Mouse (Mus musculus): Measurements from ENCODE around the gene Thsd4. TPM values are rescaled to one million over a fixed set of nuclear protein-coding genes. Genes with fewer than 3 reads are reported as not detected.
"Not testable (repeated sequence)": the region's sequence is repeated elsewhere in the genome, so short reads cannot be mapped to it uniquely, and the experiment has no call there.

Thsd4 gene
- polyA plus RNA-seq, 1 experiment from 2014 or later, result 31.0 TPM

DNA sequence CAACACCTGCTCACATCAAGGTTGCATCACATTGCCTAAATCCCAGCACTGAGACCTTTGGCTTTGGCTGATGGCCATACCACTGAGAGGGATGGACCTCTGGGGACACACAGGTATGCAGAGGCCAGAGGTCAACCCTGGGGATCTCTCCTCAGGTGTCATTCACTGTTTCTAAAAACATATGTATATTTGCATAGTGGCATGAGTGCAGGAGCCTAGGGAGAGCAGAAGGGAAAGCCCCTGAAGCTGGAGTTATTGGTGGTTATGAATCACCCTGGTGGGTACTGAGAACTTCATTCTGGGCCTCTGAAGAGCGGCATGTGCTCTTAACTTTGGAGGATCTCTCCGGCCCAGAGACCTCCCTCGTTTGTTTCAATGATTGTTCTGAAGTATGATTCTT lies 235.5 kb downstream of the Thsd4 start:
- no peak for ATAC-seq (replicated peaks; ENCODE audit: low FRiP score)
- no peaks in the 10 kb centered on the region for H3K36me3 ChIP-seq
- no peak overlapping the region for H3K4me3 ChIP-seq (replicated peaks)
- H3K4me1 ChIP-seq, result peaks cover 25% of the 10 kb centered on the region
- H3K27me3 ChIP-seq, result no peaks in the 10 kb centered on the region
- 94% methylated on average over 3 of the region's 3 CpGs for WGBS
- H3K4me2 ChIP-seq, result no peak overlapping the region
- no peaks in the 10 kb centered on the region for H3K9me3 ChIP-seq (replicated peaks)
- no peak overlapping the region for H3K9ac ChIP-seq
- H3K27ac ChIP-seq, result no peak overlapping the region

DNA sequence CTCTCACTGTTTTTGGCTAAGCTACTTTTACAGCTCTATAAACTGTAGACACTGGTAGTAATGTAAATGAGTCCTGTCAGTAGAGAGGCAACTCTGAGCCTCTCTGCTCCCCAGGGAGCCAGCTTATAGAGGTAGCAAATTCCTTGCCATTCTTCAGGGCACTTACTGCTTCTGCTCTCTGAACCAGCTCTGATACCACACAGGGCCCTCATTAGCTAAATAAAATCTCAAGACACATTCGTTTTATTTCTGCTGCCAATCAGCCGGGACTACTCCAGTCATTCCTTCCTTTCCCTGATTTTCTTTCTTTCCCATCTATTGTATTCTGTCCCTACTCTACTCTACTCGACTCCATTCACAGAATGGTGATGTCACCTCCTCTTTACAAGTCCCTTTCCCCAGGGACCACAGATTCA lies 236.8 kb downstream of the Thsd4 start:
- Histone ChIP-seq H3K4me1 (peaks cover 28% of the 10 kb centered on the region), H3K4me2 (no peak overlapping the region), H3K9ac (no peak overlapping the region), H3K4me3 (replicated peaks) (no peak overlapping the region), H3K27ac (no peak overlapping the region), H3K36me3 (no peaks in the 10 kb centered on the region), H3K27me3 (no peaks in the 10 kb centered on the region), H3K9me3 (replicated peaks) (no peaks in the 10 kb centered on the region)
- ATAC-seq (replicated peaks; ENCODE audit: low FRiP score), result no peak
- WGBS, result 31% methylated on average over 3 of the region's 3 CpGs

DNA sequence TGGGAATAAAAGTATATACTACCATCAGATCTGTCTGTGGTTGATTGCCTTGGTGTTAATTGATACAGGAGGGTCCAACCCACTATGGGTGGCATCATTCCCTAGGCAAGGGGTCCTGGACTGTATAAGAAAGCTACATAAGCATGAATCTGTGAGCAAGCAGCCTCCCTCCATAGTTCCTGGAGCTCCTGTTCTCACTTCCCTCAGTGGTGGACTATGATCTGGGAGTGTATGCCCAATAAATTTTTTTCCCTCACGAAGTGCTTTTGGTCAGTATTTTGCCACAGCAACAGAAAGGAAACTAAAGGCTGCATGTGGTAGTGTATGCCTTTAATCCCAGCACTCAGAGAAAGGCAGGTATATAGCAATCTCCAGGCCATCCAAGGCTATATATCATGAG lies 237.5 kb downstream of the Thsd4 start:
- H3K4me2 ChIP-seq, result no peak overlapping the region
- H3K27ac ChIP-seq, result no peak overlapping the region
- H3K9ac ChIP-seq, result no peak overlapping the region
- no peaks in the 10 kb centered on the region for H3K27me3 ChIP-seq
- peaks cover 33% of the 10 kb centered on the region for H3K4me1 ChIP-seq
- H3K9me3 ChIP-seq (replicated peaks), result no peaks in the 10 kb centered on the region
- ATAC-seq (replicated peaks; ENCODE audit: low FRiP score), result no peak
- WGBS, result 76% methylated on average over 1 of the region's 1 CpGs
- no peaks in the 10 kb centered on the region for H3K36me3 ChIP-seq
- no peak overlapping the region for H3K4me3 ChIP-seq (replicated peaks)

DNA sequence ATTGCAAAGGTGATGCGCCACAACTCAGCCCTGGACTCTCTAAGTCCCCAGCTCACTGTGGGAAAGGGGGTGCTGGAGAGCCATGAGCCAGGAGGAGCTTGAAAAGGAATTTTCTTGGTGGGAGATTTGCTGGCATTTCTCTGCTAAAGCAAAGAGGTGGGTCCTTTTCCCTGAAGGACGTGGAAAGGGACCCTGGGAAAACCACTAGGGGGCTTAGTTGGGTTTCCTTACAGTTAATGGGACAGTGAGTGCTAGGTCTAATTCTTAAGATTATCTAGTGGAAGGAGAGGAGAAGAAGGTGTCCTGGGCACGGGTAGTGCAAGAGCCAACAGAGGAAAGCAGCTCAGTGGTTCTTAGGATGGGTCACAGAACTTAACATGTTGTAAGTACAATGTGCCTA lies 238.3 kb downstream of the Thsd4 start:
- no peak overlapping the region for H3K9ac ChIP-seq
- no peaks in the 10 kb centered on the region for H3K27me3 ChIP-seq
- no peaks in the 10 kb centered on the region for H3K36me3 ChIP-seq
- H3K9me3 ChIP-seq (replicated peaks), result no peaks in the 10 kb centered on the region
- WGBS, result 55% methylated on average over 3 of the region's 3 CpGs
- peaks cover 33% of the 10 kb centered on the region for H3K4me1 ChIP-seq
- no peak overlapping the region for H3K4me3 ChIP-seq (replicated peaks)
- ATAC-seq (replicated peaks; ENCODE audit: low FRiP score), result no peak
- no peak overlapping the region for H3K27ac ChIP-seq
- H3K4me2 ChIP-seq, result no peak overlapping the region

DNA sequence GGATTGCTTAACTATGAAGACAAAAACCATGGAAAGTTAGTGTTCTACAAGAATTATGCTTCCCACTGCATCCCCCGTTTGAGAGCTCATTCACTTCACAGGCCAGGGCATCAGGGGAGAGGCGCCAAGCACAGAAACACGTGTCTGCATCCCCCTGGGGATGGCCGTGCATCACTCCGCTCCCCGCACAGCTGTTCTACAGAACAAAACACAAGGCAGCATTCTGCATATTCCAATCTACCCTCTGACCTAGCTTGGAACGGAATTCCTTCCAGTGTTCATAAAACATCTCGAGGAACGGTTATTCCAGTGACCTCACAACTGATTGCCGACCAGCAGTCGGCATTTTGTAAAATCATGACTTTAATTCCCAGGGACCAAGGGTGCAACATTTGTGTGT lies 240.6 kb downstream of the Thsd4 start:
- H3K27me3 ChIP-seq, result no peaks in the 10 kb centered on the region
- 42% methylated on average over 11 of the region's 11 CpGs for WGBS

DNA sequence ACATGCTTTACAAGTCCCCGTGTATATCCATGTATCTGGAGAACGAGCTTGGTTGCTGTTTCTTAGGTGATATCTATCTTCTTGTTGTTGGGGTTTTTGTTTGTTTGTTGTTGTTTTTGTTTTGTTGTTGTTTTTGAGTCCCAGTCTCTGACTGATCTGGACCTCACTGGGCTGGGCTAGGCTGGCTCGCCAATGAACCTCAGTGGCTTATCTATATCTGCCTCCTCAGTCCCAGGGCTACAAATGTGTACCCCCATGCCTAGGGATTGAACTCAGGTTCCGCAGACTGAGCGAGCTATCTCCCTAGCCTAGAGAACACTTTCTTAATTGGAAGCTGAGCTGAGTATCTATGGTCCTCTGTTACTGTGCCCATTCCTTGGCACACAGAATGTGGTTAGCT lies 241.1 kb downstream of the Thsd4 start:
- Histone ChIP-seq H3K9me3 (replicated peaks) (no peaks in the 10 kb centered on the region), H3K27me3 (no peaks in the 10 kb centered on the region), H3K36me3 (no peaks in the 10 kb centered on the region), H3K4me2 (no peak overlapping the region), H3K4me3 (replicated peaks) (no peak overlapping the region), H3K9ac (no peak overlapping the region), H3K4me1 (peaks cover 54% of the 10 kb centered on the region), H3K27ac (peak overlapping the region; percentile 78; the same call in 1 of the 2 replicates)
- no peak for ATAC-seq (replicated peaks; ENCODE audit: low FRiP score)
- WGBS, result 88% methylated on average over 5 of the region's 5 CpGs

More for the DNA sequence above, 240.6 kb downstream of the Thsd4 start:
- H3K9ac ChIP-seq, result no peak overlapping the region
- H3K4me2 ChIP-seq, result 0 out of 2 replicates have a peak overlapping the region, but pooled peaks have one; percentile 3
- H3K4me3 ChIP-seq (replicated peaks), result no peak overlapping the region
- no peaks in the 10 kb centered on the region for H3K36me3 ChIP-seq
- H3K27ac ChIP-seq, result peak overlapping the region; percentile 78
- H3K4me1 ChIP-seq, result peaks cover 49% of the 10 kb centered on the region
- H3K9me3 ChIP-seq (replicated peaks), result no peaks in the 10 kb centered on the region
- ATAC-seq (replicated peaks; ENCODE audit: low FRiP score), result peak; percentile 57; the same call in 1 of the 2 replicates

DNA sequence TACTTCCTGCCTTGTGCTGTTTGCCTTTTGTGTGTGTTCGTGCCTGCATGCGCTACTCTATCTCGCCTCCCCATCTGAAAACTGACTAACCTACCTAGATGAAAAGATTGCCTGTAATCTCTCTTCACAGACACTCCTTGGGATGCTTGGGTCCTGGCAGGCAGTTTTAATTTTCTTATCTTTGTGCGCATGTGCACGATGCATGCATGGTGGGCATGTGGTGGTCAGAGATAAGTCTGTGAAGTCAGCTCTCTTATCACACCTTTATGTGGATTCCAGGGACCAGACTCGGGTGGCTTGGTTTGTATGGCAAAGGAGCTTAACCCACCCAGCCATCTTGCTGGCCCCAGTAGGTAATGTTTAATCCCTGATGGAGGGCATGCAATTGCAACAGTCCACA lies 242.3 kb downstream of the Thsd4 start:
- H3K36me3 ChIP-seq, result no peaks in the 10 kb centered on the region
- H3K27me3 ChIP-seq, result no peaks in the 10 kb centered on the region
- no peaks in the 10 kb centered on the region for H3K9me3 ChIP-seq (replicated peaks)
- no peak overlapping the region for H3K9ac ChIP-seq
- H3K4me3 ChIP-seq (replicated peaks), result no peak overlapping the region
- 0 out of 2 replicates have a peak overlapping the region, but pooled peaks have one; percentile 13 for H3K27ac ChIP-seq
- H3K4me2 ChIP-seq, result no peak overlapping the region
- WGBS, result 74% methylated on average over 6 of the region's 6 CpGs
- no peak; the same call in 1 of the 2 replicates for ATAC-seq (replicated peaks; ENCODE audit: low FRiP score)
- peaks cover 66% of the 10 kb centered on the region for H3K4me1 ChIP-seq

DNA sequence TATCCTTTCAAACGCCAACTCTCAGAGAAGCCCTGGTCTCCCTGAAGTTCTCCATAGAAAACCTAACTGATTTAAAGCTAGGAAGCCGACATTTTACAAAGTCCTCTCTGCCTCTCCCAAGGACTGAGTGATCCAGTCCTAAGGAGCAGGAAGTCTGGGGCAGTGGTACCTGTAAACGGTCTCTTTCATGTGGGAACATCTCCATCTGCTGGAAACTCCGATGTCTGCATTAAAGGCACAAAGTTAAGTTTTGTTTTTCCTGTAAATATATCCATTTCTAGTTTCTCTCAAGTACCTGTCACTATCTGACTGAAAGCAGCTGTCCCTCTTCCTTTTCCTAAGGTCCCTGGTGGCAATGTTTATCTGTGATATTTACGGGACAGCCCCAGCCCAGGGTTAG lies 245.5 kb downstream of the Thsd4 start:
- peak overlapping the region; percentile 78 for H3K27ac ChIP-seq
- WGBS, result 12% methylated on average over 5 of the region's 5 CpGs
- no peak overlapping the region for H3K9ac ChIP-seq
- H3K36me3 ChIP-seq, result no peaks in the 10 kb centered on the region
- H3K27me3 ChIP-seq, result no peaks in the 10 kb centered on the region
- H3K9me3 ChIP-seq (replicated peaks), result no peaks in the 10 kb centered on the region
- no peak overlapping the region for H3K4me2 ChIP-seq
- H3K4me3 ChIP-seq (replicated peaks), result no peak overlapping the region
- peaks cover 72% of the 10 kb centered on the region for H3K4me1 ChIP-seq
- ATAC-seq (replicated peaks; ENCODE audit: low FRiP score), result peak; percentile 61

DNA sequence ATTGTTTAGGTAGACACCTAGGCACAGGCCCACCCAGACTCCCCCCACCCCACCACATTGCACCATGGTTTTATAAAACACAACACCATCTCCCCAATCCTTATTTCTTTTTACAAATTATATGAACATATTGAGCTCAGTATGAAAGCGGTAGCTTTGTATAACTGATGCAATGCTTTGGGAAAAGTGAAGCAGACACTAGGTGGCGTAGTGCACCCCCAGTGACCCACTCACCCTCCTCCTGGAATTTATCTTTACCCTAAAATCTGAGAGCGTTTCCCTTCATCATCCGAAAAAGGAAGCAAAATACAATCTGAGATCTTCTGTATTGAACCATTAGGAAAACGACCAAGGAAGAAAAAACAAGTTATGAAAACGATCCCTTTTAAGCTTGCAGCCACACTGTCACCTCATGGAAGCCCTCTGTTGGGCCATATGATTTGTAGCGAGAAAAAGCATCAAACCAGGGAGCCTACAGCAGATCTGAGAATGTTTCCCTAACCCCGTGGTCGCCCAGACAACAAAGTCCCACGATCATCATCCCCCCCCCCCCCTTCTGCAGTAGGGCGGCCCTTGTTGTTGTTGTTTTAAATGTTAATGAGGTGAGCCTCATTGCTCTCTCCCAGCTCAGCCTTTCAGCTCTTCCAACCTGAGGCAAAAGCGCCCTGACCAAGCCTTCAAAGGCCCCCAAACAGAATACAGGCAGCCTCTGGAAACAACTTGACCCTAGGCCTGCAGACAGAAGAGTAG lies 246.3 kb downstream of the Thsd4 start:
- 16% methylated on average over 12 of the region's 12 CpGs for WGBS
- no peaks in the 10 kb centered on the region for H3K27me3 ChIP-seq
- no peak overlapping the region for H3K9ac ChIP-seq
- H3K4me2 ChIP-seq, result no peak overlapping the region
- H3K4me1 ChIP-seq, result peaks cover 65% of the 10 kb centered on the region
- peak; percentile 17; the same call in 1 of the 2 replicates for ATAC-seq (replicated peaks; ENCODE audit: low FRiP score)
- H3K9me3 ChIP-seq (replicated peaks), result no peaks in the 10 kb centered on the region
- no peaks in the 10 kb centered on the region for H3K36me3 ChIP-seq
- no peak overlapping the region for H3K4me3 ChIP-seq (replicated peaks)
- H3K27ac ChIP-seq, result peak overlapping the region; percentile 78

DNA sequence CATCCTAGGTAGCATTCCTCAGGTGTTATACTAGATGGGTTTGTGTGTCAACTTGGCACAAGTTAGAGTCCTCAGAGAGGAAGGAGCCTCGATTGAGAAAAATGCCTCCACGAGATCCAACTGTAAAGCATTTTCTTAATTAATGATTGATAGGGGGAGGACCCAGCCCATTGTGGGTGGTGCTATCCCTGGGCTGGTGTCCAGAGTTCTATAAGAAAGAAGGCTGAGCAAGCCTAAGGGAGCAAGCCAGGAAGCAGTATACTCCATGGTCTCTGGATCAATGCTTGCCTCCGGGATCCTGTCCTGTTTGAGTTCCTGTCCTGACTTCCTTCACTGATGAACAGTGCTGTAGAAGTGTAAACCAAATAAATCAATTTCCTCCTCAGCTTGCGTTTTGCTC lies 247.3 kb downstream of the Thsd4 start:
- Histone ChIP-seq H3K27ac (no peak overlapping the region; the same call in 1 of the 2 replicates), H3K4me3 (replicated peaks) (no peak overlapping the region), H3K36me3 (no peaks in the 10 kb centered on the region), H3K9me3 (replicated peaks) (no peaks in the 10 kb centered on the region), H3K9ac (no peak overlapping the region), H3K4me1 (peaks cover 56% of the 10 kb centered on the region), H3K27me3 (no peaks in the 10 kb centered on the region), H3K4me2 (no peak overlapping the region)
- no peak for ATAC-seq (replicated peaks; ENCODE audit: low FRiP score)
- 48% methylated on average over 4 of the region's 4 CpGs for WGBS

DNA sequence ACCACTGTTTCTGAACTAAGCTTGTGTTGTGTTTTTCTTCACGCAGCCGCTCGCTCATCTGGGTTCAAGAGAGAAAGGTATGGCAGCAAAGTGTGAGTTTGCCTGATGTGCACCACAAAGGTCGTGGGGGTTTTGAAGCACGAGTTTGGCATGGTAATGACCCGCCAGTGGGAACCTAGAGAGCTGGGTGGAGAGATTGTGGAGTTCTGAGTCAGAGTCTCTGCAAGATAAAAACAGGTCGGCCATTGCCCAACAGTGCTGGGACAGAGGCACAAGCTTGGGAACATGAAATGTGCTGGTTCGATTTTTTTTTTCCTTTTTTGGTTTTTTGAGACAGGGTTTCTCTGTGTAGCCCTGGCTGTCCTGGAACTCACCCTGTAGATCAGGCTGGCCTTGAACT lies 249.5 kb downstream of the Thsd4 start:
- H3K4me2 ChIP-seq; H3K27me3 ChIP-seq; H3K4me3 ChIP-seq (replicated peaks); H3K27ac ChIP-seq; ATAC-seq (replicated peaks; ENCODE audit: low FRiP score); H3K9ac ChIP-seq; H3K36me3 ChIP-seq; H3K9me3 ChIP-seq (replicated peaks): not testable (repeated sequence)
- H3K4me1 ChIP-seq, result peaks cover 43% of the 10 kb centered on the region
- WGBS, result 82% methylated on average over 8 of the region's 8 CpGs

DNA sequence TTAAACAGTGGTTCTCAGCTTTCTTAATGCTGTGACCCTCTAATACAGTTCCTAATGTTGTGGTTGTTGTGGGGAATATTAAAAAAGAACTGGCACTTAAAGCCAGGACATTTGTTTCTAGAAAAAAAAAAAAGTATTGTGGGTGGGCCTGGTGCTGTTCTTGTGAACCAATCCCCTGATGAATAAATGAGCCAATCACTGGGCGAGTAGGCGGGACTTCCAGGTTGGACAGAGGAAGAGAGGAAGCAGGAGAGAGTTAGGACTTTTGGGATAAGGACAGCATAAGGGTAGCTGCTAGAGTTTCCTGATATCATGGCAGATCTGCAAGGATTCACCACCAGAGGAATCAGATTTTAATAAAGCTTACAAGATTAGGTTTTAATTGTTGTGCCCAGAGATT lies 249.9 kb downstream of the Thsd4 start:
- Histone ChIP-seq H3K27me3 (no peaks in the 10 kb centered on the region), H3K9me3 (replicated peaks) (no peaks in the 10 kb centered on the region), H3K4me2 (no peak overlapping the region), H3K4me1 (peaks cover 45% of the 10 kb centered on the region), H3K36me3 (no peaks in the 10 kb centered on the region), H3K4me3 (replicated peaks) (no peak overlapping the region), H3K27ac (no peak overlapping the region), H3K9ac (no peak overlapping the region)
- 85% methylated on average over 2 of the region's 2 CpGs for WGBS
- ATAC-seq (replicated peaks; ENCODE audit: low FRiP score), result no peak

DNA sequence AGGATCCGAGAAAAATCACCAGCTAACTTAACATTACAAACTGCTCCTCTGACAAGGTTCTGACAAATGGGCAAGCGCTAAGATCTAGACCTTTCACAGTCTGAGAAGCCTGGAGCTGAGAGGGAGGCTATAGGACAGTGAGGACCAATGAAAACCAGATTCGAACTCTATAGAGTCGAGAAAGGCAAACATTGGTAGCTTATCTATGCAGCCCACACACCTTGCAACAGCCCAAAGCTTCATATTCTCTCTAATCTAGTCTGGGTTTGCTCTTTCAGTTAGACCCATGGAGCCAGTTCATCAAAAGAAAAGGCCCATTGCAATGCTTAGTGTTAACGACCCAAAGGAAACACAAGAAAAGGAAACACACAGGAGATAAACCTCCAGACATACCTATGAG lies 252.0 kb downstream of the Thsd4 start:
- no peaks in the 10 kb centered on the region for H3K27me3 ChIP-seq
- no peaks in the 10 kb centered on the region for H3K9me3 ChIP-seq (replicated peaks)
- no peak for ATAC-seq (replicated peaks; ENCODE audit: low FRiP score)
- H3K27ac ChIP-seq, result no peak overlapping the region
- WGBS, result 74% methylated on average over 5 of the region's 5 CpGs
- H3K4me1 ChIP-seq, result peaks cover 27% of the 10 kb centered on the region
- no peak overlapping the region for H3K4me2 ChIP-seq
- no peak overlapping the region for H3K9ac ChIP-seq
- H3K36me3 ChIP-seq, result no peaks in the 10 kb centered on the region
- H3K4me3 ChIP-seq (replicated peaks), result no peak overlapping the region
